Mouse (Mus musculus) ES-E14 (cell line): ENCODE measurements around the gene Gpank1.
A peak's percentile ranks its signal among the peaks of the same experiment; 100 is the strongest.

Source experiments
- CHD2 ChIP-seq: IDR thresholded peaks from 2 replicates; pipeline ENCODE4 v1.6.1; 2014; ENCODE audit warnings: mild to moderate bottlenecking, low read depth, low read length, inconsistent platforms
- HCFC1 ChIP-seq: IDR thresholded peaks from 2 replicates; pipeline ENCODE4 v1.6.1; 2012; ENCODE audit warnings: low read length, inconsistent platforms, borderline replicate concordance; ENCODE audit not compliant: insufficient read depth
- MAFK ChIP-seq: IDR thresholded peaks from 2 replicates; pipeline ENCODE4 v1.6.1; 2014; ENCODE audit warnings: mild to moderate bottlenecking, low read depth, low read length, inconsistent platforms; ENCODE audit not compliant: insufficient read depth
- ZC3H11A ChIP-seq: IDR thresholded peaks from 2 replicates; pipeline ENCODE4 v1.6.1; 2012; ENCODE audit warnings: low read depth, mild to moderate bottlenecking, inconsistent platforms, low read length, borderline replicate concordance
- ZNF384 ChIP-seq: IDR thresholded peaks from 2 replicates; pipeline ENCODE4 v1.6.1; 2012; ENCODE audit warnings: low read depth, low read length, inconsistent platforms

DNA sequence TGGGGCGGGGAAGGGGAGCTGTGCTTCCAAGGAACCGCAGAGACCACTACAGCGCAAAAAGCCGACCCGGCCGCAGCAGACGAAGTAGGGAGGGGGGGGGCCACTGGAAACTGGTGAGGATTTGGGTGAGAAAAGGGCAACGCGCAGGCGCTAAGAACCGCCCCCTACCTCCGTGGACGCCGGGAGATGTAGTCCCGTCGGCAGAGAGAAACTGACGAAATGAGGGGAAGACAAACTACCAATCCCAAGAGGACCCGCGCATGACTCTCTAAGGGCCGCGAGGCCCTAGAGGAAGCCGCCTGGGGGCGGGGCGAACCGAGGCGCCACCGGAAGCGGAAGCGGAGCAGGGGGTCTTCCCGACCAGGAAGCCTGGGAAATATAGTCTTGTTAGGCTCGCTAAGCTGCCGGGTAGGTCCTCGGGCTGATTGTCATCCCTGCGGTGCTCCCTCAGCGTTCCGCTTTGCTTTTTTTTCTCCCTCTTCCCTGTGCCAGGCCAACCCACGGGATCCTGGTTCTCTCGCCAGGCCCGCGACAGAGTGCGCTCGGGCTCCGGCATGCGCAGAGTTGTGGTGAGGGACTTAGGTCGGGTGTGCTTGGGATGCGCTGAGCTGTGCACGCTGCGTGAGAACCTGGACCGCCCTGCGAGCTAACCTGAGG lies at the start of gene Gpank1:
- TF ChIP-seq ZC3H11A (no peak), ZNF384 (peak; percentile 45; the same call in 1 of the 2 replicates), MAFK (no peak), HCFC1 (peak; percentile 98), CHD2 (peak; percentile 81)
